Mouse (Mus musculus) hindbrain, postnatal 0 days (tissue): ENCODE results near the gene Zfp276. TPM values are rescaled to one million over a fixed set of nuclear protein-coding genes. Genes with fewer than 3 reads are reported as not detected.
A peak's percentile ranks its signal among the peaks of the same experiment; 100 is the strongest.
"Not testable (repeated sequence)": the region's sequence is repeated elsewhere in the genome, so short reads cannot be mapped to it uniquely, and the experiment has no call there.

ENCODE experiments used
- ATAC-seq: fragments of 200-750 bp; cut with Nextera tagmentation; 2 replicates; pipeline ENCODE4 v1.8.0; 2017; ENCODE audit warnings: mild to moderate bottlenecking, moderate TSS enrichment, moderate library complexity
- DNase-seq: peaks from one replicate; pipeline ENCODE4 v3.0.0-alpha.2; 2015; ENCODE audit warnings: low spot score
- H3K27ac ChIP-seq: fragments of 300-500 bp; sonication (generic); 2 replicates; pipeline ENCODE4 v1.5.1; 2014; ENCODE audit warnings: mild to moderate bottlenecking
- H3K27me3 ChIP-seq: fragments of 300-500 bp; sonication (generic); 2 replicates; pipeline ENCODE4 v1.6.1; 2014; ENCODE audit warnings: low read length, mixed read lengths; ENCODE audit not compliant: insufficient read depth
- H3K36me3 ChIP-seq: fragments of 300-500 bp; sonication (generic); 2 replicates; pipeline ENCODE4 v1.6.1; 2014; ENCODE audit warnings: low read length, mixed read lengths; ENCODE audit not compliant: insufficient read depth
- H3K4me1 ChIP-seq: fragments of 300-500 bp; sonication (generic); 2 replicates; pipeline ENCODE4 v1.6.1; 2014; ENCODE audit warnings: antibody characterized with exemption, low read length, mixed read lengths; ENCODE audit not compliant: insufficient read depth
- H3K4me2 ChIP-seq: fragments of 300-500 bp; sonication (generic); 2 replicates; pipeline ENCODE4 v1.6.1; 2014; ENCODE audit warnings: low read depth, mild to moderate bottlenecking, low read length, moderate library complexity, mixed read lengths
- H3K4me3 ChIP-seq: fragments of 300-500 bp; sonication (generic); 2 replicates; pipeline ENCODE4 v1.5.1; 2014; ENCODE audit warnings: low read length
- H3K9ac ChIP-seq: fragments of 300-500 bp; sonication (generic); replicated peaks from 2 replicates; pipeline ENCODE4 v1.6.1; 2014; ENCODE audit warnings: mild to moderate bottlenecking, low read length, moderate library complexity, mixed read lengths
- H3K9me3 ChIP-seq: fragments of 300-500 bp; sonication (generic); 2 replicates; pipeline ENCODE4 v1.6.1; 2016; ENCODE audit warnings: low read length, mixed read lengths
- CTCF ChIP-seq: IDR thresholded peaks from 2 replicates; pipeline ENCODE4 v1.5.1; 2016; ENCODE audit warnings: antibody characterized with exemption, control low read depth, low read depth
- WGBS: fragments of 180-500 bp; shearing (Covaris S2); extraction: QIAGEN DNeasy Blood & Tissue Kit; methylation state at CpG from one replicate; pipeline ENCODE4 v1.1.7; 2014; 5-methylcytosine and 5-hydroxymethylcytosine counted together
- polyA plus RNA-seq: library from polyadenylated mRNA; unstranded; fragments of >200 nt; fragmentation: Nextera tagmentation; extraction: Ambion mirVana; gene quantifications from 2 replicates; pipeline ENCODE4 v1.2.1, GENCODE M21; 2015
- total RNA-seq: library from RNA; depleted of rRNA; stranded (reverse); fragments of >200 nt; gene quantifications from 2 replicates; pipeline ENCODE4 v1.2.3, GENCODE M21; 2014

Zfp276 gene
- total and polyA plus RNA-seq, 2 experiments from 2014 or later: 16.9 to 42.9 TPM

DNA sequence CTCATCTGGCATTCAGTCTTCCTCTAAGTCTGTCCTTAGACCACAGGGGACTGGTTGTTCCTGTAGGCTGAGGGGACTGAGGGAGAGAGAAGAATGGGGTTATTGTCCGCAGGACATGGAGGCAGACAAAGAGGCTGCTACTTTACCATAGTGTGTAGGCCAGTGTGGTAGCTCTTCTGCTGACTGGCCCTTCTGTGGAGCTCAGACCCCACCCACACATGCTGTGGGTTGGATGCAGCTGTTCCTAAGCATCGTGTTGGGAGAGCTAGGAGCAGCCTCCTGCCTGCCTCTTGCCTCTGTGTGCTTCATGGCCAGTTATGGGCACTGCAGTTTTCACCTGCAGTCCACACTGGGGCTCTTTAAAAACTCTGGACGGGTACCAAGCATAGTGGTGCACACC lies 3.1 kb downstream of the Zfp276 start:
- Histone ChIP-seq H3K36me3 (peaks cover 40% of the 10 kb centered on the region), H3K4me2 (no peak overlapping the region), H3K9ac (no peak overlapping the region), H3K4me1 (peaks cover 17% of the 10 kb centered on the region), H3K27ac (peak overlapping the region; percentile 62; the same call in 1 of the 2 replicates), H3K27me3 (no peaks in the 10 kb centered on the region), H3K4me3 (no peak overlapping the region), H3K9me3 (no peaks in the 10 kb centered on the region)
- DNase-seq (peak; percentile 9), ATAC-seq (peak; percentile 27; the same call in 1 of the 2 replicates)
- WGBS: 52% methylated on average over 3 of the region's 3 CpGs
- no peak for TF ChIP-seq CTCF

DNA sequence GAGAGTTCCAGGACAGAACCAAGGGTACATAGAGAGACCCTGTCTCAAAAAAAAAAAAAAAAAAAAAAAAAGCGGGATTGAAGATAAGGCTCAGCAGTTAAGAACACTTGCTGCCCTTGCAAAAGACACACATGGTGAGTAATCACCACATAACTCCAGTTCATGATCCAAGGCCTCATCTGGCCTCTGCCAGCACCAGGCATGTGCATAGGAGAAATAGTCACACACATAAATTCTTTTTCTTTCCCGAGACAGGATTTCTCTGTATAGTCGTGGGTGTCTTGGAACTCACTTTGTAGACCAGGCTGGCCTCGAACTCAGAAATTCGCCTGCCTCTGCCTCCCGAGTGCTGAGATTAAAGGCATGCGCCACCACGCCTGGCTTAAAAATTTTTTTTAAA lies 3.6 kb downstream of the Zfp276 start:
- not testable (repeated sequence) for DNase-seq, H3K9ac ChIP-seq, H3K4me2 ChIP-seq, H3K9me3 ChIP-seq, ATAC-seq, H3K4me3 ChIP-seq, H3K27ac ChIP-seq, H3K27me3 ChIP-seq
- WGBS: 93% methylated on average over 7 of the region's 8 CpGs
- peaks cover 16% of the 10 kb centered on the region for H3K4me1 ChIP-seq
- H3K36me3 ChIP-seq: peaks cover 40% of the 10 kb centered on the region

DNA sequence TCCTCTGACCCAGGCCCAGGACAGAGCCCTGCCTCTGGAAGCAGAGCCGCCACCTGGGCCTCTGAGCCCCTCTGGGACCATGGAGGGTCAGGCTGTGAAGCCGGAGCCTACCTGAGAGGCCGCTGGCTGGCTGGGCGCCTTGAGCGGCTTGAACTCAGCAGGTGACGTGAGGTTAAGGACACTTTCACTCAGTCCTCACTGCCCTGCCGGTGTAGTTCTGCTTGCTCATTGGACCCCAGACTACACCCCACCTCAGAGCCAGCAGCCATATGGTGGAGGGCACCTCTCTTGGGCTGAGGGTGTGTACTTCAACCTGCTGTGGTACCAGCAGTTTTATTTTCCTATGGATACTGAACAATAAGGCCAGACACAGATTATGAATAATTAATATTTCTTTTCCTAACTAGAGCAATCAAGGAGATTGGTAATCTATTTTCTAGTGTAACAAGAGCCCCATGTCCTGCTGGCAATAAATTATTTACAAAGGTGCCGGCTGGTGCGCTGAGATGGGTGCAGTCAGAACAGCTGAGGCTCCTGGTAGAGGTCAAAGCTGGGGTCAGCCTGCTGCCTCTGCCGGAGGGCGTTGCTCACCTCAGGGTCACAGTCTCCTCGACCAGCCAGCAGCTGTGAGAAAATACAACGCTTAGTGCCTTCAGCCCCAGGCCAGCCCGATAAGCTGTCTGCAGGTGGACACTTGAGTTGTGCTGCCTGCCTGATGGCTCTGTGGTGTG lies 14.1 kb downstream of the Zfp276 start:
- TF ChIP-seq CTCF: no peak

DNA sequence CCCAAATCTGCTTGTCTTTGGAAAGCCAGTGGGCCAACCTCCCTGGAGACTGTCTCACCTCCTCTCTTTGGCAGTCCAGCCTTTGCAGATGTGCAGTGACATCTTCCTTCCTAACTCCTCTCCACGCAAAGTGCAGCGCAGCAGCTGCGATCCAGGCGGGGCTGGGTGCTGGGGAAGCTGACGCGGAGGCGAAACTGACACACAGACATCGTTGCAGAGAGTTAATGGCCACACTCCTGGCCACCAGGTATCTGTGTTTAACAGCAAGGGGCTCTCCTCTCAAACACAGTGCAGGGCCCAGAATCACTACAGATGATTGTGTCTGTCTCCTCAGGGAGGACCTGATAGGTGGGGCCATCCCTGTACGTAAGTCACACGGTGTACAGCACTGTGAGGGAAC lies 17.2 kb downstream of the Zfp276 start:
- Histone ChIP-seq H3K27ac (no peak overlapping the region), H3K4me2 (no peak overlapping the region), H3K4me1 (no peaks in the 10 kb centered on the region), H3K36me3 (peaks cover 31% of the 10 kb centered on the region), H3K9ac (no peak overlapping the region), H3K9me3 (no peaks in the 10 kb centered on the region), H3K27me3 (no peaks in the 10 kb centered on the region), H3K4me3 (no peak overlapping the region)
- 91% methylated on average over 10 of the region's 10 CpGs for WGBS
- ATAC-seq: 0 out of 2 replicates have a peak, but pooled peaks have one; percentile 19
- no peak for TF ChIP-seq CTCF
- DNase-seq: no peak

More for the DNA sequence above, 14.1 kb downstream of the Zfp276 start:
- 76% methylated on average over 14 of the region's 14 CpGs for WGBS
- no peak for ATAC-seq
- Histone ChIP-seq H3K27ac (no peak overlapping the region), H3K9me3 (no peaks in the 10 kb centered on the region), H3K4me1 (no peaks in the 10 kb centered on the region), H3K4me3 (no peak overlapping the region), H3K9ac (no peak overlapping the region), H3K27me3 (no peaks in the 10 kb centered on the region), H3K36me3 (peaks cover 51% of the 10 kb centered on the region), H3K4me2 (no peak overlapping the region)
- no peak for DNase-seq

DNA sequence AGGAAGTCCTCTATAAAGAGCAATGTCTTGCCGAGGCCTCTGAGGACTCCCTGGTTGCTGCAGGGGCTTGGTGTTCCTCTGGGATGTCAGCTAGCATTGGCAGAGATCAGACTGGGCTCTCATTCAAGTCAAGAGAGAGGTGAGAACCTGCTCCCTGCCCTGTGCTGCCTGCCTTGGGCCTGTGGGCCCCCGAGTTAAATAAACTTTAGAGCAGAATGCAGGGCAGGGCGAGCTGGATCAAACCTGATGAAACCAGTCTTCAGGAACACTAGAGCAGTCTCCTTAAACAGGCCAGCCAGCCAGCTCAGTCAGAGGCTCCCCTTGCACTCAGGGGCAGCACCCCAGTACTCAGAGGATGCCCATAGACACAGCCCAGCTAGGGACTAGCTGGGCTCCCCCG lies 17.9 kb downstream of the Zfp276 start:
- Histone ChIP-seq H3K4me2 (no peak overlapping the region), H3K27ac (no peak overlapping the region), H3K9me3 (no peaks in the 10 kb centered on the region), H3K4me3 (no peak overlapping the region), H3K27me3 (no peaks in the 10 kb centered on the region), H3K4me1 (no peaks in the 10 kb centered on the region), H3K9ac (no peak overlapping the region), H3K36me3 (peaks cover 24% of the 10 kb centered on the region)
- ATAC-seq (peak; percentile 28), DNase-seq (no peak)
- WGBS: 62% methylated on average over 4 of the region's 4 CpGs
- TF ChIP-seq CTCF: no peak

DNA sequence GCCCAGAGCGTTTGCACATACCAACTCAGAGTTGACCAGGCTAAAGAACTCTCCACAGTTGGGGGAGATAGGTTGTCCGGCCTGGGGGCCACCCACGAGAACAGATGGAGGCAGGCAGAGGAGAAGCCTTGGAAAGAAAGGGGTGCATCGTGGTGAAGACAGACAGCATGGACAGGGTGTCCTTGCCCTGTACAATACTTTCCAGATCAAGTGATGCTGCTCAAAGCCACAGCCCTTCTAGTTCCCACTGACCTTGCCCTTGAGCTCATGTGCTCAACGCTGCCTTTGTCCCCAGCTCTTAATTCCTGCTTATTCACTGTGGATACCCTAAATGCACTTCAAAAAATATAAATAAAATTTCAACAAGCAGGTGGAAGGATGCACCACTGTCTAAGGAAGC lies 20.5 kb downstream of the Zfp276 start:
- 80% methylated on average over 5 of the region's 5 CpGs for WGBS
- Histone ChIP-seq H3K4me2 (no peak overlapping the region), H3K4me3 (no peak overlapping the region), H3K4me1 (no peaks in the 10 kb centered on the region), H3K9me3 (no peaks in the 10 kb centered on the region), H3K36me3 (no peaks in the 10 kb centered on the region; the same call in 1 of the 2 replicates), H3K27ac (no peak overlapping the region), H3K27me3 (no peaks in the 10 kb centered on the region), H3K9ac (no peak overlapping the region)
- TF ChIP-seq CTCF: no peak
- no peak for ATAC-seq
- DNase-seq: no peak

DNA sequence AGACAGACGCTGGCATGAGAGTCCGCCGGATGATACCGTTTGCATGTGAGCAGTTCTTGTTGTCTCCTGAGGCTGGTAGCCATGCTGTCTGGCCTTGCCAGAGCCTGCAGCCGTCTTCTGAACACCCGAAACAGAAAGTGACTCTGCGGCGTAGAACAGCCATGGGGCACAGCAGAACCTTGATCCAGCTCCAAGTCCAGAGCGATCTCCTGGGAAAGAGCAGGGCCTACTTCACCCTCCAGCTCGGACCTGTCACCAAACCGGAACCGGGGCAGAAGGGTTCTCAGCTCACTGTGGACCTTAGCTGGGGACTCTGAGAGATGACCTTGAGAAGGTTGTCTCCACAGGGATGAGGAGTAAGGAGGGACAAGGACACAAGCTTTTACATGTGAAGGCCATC lies 21.1 kb downstream of the Zfp276 start:
- Histone ChIP-seq H3K9me3 (no peaks in the 10 kb centered on the region), H3K4me3 (no peak overlapping the region), H3K4me1 (no peaks in the 10 kb centered on the region), H3K36me3 (no peaks in the 10 kb centered on the region), H3K9ac (no peak overlapping the region), H3K27me3 (no peaks in the 10 kb centered on the region), H3K4me2 (no peak overlapping the region), H3K27ac (no peak overlapping the region)
- WGBS: 91% methylated on average over 12 of the region's 12 CpGs
- TF ChIP-seq CTCF: no peak
- DNase-seq: no peak
- ATAC-seq: no peak
